Mouse (Mus musculus) kidney, postnatal 10 days (tissue): ENCODE measurements around the gene Atad3a.
A peak's percentile ranks its signal among the peaks of the same experiment; 100 is the strongest.
"Not testable (repeated sequence)": the region's sequence is repeated elsewhere in the genome, so short reads cannot be mapped to it uniquely, and the experiment has no call there.

Experiments
- DNase-seq: peaks from one replicate; pipeline ENCODE4 v3.0.0; 2021; ENCODE audit warnings: mixed read lengths

Gene Atad3a

DNA sequence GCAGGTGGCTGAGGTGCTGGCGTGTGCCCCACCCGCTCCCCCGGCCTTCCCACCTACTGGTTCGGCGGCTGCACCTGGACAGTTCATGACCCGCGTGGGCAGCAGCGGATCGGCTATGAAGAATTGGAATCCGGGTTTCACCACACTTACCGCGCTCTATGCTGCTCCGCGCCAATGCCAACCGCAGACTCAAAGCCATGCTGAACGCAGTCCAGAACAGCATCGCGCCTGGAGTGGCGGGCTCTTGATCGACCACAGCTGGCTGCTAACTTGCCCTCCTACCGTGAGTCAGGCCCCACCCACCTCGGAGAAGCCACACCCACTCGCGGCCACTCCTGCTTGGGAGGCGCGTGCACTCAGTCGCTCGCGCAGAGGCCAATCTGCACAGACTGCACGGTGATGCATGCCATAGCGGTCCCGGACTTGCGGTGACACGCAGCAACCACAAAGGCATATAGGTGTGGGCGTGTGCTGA is 13.4 kb upstream of the Atad3a start, which contains the start of gene Vwa1:
TSS of gene Vwa1 (minus strand) at position 419 of the 475 bp plus-strand sequence.
- peak; percentile 95 for DNase-seq

DNA sequence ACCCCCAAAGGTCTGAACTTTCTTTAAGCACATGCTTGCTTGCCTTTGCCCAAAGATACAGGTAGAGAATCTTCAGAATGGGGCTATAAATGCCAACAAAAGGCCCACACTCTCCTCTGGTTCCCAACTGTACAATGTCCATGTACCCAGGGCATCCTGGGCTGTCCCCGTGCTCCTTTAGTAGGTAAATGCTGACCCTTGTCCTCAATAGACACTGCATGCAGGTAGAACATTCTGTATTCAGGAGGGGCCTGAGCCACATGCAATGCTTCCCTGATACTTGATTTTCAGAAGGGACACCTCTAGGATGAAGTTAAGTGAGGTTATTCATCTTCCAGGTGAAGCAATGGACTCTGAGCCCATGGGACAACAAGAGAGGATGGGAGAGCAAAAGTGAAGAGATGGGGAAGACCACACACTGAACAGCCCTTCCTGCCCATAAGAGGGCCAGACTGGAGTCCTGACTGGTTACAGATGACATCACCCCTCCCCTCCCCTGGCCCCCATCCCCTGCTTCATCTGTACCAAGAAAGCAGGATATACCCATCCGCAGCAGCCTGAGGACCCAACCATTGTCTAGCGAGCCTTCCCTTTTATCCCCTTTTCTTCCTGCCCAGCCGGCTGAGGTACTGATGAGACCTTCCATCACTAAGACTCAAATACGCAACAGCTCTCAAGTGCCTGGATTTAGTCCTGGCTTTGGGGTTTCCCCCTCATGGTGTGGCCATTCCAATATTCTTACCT is 12.6 kb upstream of the Atad3a start:
- no peak for DNase-seq

DNA sequence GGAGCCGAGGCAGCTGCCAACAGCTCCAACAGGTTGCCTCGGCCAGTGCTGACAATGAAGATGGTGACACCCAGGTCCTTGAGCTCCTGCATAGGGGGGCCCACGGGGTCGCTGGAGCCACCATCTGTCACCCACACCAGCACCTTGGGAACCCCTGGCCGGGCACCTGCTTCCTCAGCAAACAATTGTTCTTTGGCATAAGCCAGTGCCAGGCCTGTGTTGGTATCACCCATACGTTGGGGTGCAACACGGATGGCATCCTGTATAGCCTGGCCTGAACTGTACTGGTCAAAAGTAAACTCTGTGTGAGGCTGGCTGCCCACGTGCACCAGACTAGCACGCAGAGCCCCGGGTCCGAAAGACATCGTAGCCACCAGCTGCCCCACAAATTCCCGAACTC is 11.9 kb upstream of the Atad3a start:
- no peak for DNase-seq

- DNase-seq, result peak; percentile 28
Observed at GRCm38 (mm10) chr4:155771706-155772105, 10.8 kb upstream of the Atad3a start.

DNA sequence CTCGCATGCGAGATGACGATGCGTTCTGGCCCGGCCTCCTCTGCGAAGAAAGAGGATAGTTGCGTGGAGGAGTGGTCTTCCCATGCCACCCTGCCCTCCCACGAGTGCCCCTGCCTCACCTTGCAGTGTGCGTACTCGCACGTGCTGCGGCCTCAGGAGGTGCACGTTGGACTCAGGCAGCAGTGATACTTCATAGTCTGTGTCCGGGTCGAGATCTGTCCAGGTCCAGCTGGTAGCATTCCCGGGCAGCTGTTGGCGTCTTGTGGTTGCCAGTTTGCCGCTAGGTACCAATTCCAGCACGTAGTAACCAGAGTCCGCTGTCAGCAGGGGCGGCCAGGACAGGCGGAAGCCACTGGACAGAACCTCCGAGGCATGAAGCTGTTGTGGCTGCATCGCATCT is 9.7 kb upstream of the Atad3a start:
- DNase-seq, result no peak

- peak; percentile 96 for DNase-seq
Observed at GRCm38 (mm10) chr4:155769880-155770512, 9.1 kb upstream of the Atad3a start.

DNA sequence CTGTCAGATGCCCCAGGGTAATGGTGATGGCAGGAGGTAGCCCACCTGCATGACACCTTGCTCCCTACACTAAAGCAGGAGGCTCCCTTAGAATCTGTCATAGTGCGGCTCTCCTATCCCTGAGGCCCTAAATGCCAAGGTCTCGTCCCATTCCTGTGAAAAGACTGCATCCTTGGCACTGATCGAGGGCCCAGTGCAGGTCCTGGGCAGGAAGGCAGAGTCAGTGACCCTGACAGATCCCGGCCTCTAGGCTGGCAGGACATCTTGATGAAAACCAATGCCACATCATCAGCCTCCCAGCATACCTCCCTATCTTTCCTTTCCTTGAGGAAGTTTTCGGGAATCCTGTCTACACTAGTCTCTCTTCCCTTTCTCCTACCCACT is 8.6 kb upstream of the Atad3a start:
- no peak for DNase-seq

DNA sequence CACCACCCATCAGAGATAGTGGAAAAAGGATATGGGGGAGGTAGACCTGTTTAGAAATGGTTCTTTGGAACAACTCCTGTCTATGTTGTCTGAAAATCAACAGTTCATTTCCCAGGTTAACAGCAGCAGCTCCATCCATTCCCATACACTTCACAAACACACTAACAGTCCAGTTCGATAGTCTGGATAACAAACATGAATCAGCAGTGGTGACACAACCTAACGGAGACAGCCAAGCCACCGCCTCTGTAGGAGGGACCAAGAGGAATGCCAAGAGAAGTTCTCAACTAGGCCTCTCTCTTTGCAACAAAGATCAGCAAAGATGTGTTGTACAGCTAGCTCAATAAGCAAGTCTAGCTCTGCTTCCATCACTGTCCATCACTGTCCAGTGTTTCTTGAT is 1.5 kb upstream of the Atad3a start:
- no peak for DNase-seq

GRCm38 (mm10) chr4:155761356-155762099 is 635 bp upstream of the Atad3a start:
- DNase-seq, result peak; percentile 33

DNA sequence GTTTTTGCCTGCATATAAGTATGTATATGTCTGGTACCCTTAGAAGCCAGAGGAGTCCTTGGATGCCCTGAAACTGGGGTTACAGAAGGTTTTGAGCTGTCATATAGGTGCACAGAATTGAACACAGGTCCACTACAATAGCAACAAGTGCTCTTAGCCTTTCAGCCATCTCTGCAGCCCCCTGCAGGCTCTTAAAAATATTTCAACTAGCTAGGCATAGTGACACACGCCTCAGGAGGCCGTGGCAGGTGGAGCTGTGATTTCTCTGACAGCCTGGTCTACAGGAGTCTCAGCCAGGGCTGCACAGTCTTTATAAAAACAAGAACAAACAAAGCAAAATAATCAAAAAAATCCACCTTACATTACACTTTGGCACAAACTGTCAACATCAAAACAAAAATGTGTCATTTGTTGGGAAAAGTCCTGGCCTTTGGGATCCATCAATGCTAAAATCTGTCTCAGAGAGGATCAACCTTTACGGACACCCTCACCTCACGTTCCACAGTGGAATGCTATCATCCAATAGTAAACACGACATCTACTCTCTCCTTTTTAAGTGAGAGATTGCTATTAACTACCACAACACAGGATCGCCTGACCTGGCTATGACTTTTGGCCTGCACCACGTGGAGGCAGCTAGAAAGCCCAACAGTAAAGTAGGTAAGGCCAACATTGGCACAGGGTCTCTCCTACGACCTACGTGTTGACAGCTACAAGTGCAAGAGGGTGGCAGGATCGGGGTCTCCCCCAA is 856 bp downstream of the Atad3a start:
- peak; percentile 44 for DNase-seq

DNA sequence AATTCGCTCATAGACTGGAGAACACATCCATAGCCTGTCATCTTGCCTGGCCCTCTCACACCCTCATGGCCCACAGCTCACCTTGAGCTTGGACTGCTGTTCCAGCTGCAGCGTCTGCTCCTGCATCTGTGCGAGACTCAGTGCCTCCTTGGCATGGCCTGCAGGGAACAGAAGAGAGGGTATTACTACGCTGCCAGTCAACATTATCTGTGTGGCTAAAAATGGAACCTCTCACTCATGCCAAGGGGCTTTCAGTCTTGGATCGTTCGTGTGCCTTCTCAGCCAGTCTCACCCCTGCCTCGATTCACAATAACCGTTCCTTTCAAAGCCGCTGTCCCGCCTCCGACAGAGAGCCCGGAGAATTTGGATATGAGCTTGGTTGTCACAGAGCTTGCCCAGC is 3.9 kb downstream of the Atad3a start:
- DNase-seq, result no peak

DNA sequence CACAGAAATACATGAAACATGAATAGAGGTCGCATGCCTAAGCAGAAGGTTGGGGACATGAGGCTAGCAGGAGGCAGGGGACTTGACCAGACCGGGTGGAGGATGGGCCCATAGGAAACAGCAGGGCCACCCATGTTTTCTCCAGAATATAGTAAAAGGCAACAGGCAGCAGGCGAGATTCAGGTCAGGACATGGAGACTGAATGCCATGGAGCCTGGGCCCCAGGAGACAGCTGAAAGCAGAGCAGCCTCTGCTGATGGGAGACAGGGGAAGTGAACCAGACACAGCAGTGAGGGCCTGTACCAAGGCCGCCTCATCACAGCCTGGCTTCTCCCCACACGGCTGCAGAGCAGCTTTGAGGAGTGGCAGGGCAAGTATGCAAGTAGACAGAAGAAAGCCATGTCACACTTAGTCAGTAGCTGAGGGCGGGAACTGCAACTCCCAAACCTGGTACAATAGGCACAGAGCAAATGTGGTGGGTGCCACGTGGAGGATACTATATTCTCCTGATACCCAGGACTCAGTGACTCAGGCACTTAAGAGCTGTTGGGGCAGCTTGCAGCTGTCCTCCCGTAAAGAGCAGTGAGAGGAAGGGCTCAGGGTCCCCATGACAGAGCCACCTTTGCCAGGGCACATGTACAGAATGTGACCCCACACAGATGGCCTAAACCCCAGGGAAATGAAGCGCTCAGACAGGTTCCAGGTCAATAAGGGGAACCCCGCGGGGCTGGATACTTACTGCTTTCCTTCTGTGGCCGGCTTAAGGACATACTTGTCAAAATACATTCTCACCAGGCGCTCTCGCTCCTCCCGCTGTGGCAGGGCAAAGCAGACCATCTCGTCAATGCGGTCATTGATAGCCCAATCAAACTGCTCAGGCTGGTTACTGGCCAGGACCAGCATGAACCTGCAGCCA is 14.1 kb downstream of the Atad3a start:
- DNase-seq, result no peak

DNA sequence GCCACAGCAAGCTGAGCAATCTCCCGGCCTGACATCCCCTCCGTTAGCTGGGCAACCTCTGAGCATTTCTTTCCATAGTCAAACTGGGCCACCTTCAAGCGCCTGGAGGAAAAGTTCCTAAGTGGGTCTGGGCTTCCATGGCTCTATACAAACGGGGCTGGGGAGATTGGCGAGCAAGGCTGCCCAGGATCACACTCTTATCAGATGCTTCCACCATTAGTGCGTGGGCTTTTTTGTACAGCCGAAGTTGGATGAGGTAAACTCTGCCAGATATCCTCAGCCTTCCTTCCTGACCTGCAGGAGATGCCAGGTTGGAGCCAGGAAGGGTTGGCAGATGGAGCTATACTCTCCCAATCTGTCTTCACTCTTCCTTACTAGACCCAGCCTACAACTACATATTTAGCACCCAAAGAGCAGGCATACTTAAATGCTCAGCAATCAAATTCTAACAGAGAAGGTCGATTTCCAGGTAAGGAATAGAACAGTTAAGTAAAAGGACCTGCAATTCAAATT is 14.8 kb downstream of the Atad3a start:
- no peak for DNase-seq

DNA sequence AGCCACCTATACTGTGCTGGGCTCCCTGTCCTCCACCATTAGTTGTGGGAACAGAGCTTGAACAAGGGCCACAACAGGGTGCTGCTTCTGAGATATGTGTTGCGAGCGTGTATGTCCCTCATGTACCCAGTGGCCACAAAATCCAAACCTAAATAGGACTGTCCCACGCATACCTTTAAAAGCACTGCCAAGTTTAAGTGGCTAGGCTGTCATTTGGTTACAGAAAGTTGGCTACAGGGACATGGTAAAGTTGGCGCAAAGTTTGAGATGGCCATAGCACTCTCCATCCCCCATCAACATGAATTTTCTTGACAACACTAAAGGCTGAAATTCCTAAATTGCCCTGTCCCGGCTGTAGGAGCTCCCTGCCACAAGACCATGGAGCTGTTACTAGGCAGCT is 15.8 kb downstream of the Atad3a start:
- no peak for DNase-seq

- no peak for DNase-seq
Observed at GRCm38 (mm10) chr4:155744474-155744873, 16.4 kb downstream of the Atad3a start.

GRCm38 (mm10) chr4:155742684-155743083 is 18.2 kb downstream of the Atad3a start:
- no peak for DNase-seq

- DNase-seq, result not testable (repeated sequence)
Observed at GRCm38 (mm10) chr4:155740681-155741080, 20.2 kb downstream of the Atad3a start.

DNA sequence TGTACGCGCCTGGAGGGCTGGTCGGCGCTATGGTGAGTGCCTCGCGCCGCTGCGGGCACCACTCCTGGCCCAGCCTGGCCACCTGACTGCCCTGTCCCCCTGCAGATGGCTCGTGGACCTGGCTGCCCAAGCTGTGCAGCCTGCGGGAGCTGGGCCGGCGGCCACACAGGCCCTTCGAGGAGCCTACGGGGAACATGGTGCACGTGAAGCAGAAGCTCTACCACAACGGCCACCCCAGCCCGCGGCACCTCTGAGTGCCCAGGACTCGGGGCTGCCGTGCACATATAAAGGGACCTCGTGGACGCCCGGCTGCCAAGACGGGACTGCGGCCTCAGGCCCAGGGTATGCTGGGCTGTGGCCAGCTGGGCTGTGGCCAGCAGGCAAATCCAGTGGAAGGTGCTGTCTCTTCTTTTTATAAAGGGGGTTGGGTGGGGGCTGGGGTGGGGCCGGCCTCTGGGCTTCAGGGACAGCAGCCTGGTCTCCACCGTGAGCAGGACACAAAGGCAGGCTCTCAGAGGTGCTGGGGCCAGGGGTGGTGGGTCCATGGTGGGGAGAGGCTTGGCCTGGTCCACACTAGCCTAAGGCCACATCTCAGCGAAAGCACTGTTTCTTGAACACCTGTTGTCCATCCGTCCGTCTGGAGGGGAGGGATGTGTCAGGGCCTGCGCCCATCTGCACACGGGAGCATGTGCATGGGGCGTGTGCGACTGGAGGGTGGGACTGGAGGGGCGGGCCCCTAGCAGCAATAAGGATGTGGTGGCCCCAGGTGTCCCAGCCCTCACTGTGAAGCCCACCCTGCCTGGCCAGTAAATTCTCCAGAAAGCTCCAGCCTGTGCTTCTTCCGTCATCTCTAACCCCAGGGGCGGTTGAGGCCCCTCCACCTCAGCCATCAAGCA is 20.9 kb downstream of the Atad3a start:
- no peak for DNase-seq

GRCm38 (mm10) chr4:155739152-155739551 is 21.7 kb downstream of the Atad3a start:
- no peak for DNase-seq

- no peak for DNase-seq
Observed at GRCm38 (mm10) chr4:155738262-155738661, 22.6 kb downstream of the Atad3a start.

GRCm38 (mm10) chr4:155736421-155736820 is 24.5 kb downstream of the Atad3a start:
- DNase-seq, result no peak
